10 mouse cellular contexts compared by ENCODE assay signal in the genomic region with DNA sequence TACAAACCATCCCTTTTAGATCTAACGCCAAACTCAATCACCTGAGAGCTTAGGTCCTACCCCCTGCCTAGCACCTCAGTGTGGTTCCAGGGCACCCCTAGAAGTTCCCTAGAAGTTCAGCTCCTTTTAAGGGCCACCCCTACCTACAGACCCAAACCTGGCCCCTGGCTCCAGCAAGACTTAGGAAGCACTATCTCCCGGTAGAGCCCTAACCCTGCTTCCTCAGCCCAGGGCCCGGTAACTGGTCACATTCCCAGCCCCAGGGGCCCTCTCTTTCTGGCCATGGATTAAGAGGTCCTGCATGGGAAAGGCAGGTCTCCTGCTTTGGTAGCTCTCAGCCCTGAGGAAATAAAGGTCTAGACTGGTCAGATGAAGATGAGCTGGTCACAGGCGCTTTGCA. TPM values are rescaled to one million over a fixed set of nuclear protein-coding genes. Genes with fewer than 3 reads are reported as not detected.
A peak's percentile ranks its signal among the peaks of the same experiment; 100 is the strongest.
DNase-seq lines count a peak whose midpoint lies in the region; ATAC-seq and TF ChIP-seq lines count a peak whose summit lies in the region.
"Had no signal": no experiment of that assay in that cellular context is flagged by ENCODE, and none has a peak within 500 bp of the region (broad histone marks: within the 10 kb centered on the region; RNA-seq: fewer than 3 reads in every experiment).

No protein-coding gene starts in this region.

- no peaks in the 10 kb centered on the region for H3K9me3 ChIP-seq in heart, embryonic 13.5 days
- H3K9me3 ChIP-seq in embryonic facial prominence, embryonic 12.5 days, result no peaks in the 10 kb centered on the region
- no peaks in the 10 kb centered on the region for H3K9me3 ChIP-seq in hindbrain, postnatal 0 days (ENCODE audit: low read length)
- no peaks in the 10 kb centered on the region for H3K9me3 ChIP-seq in midbrain, embryonic 14.5 days (ENCODE audit: control insufficient read depth, low read length)

- DNase-seq in heart, adult 9 months (ENCODE audit: low spot score in 2 of 2), result no peak
- no peak for DNase-seq in hindbrain, postnatal 0 days (ENCODE audit: low spot score)
- no peak for DNase-seq in midbrain, embryonic 14.5 days
- DNase-seq in left cerebral cortex, adult 8-10 months (ENCODE audit: low spot score in 2 of 2), result no peak
- DNase-seq in lung, postnatal 10 days, result no peak

- 24% methylated on average over 4 of the region's 4 CpGs for WGBS in heart, embryonic 13.5 days
- 10% methylated on average over 4 of the region's 4 CpGs for WGBS in embryonic facial prominence, embryonic 12.5 days
- 12% methylated on average over 4 of the region's 4 CpGs for WGBS in hindbrain, postnatal 0 days
- WGBS in midbrain, embryonic 14.5 days, result 3% methylated on average over 4 of the region's 4 CpGs

- TF ChIP-seq CTCF in hindbrain, postnatal 0 days (IDR thresholded peaks at IDR 0.05; ENCODE audit: low read depth), result no peak

- no peaks in the 10 kb centered on the region; the same call in 1 of the 2 replicates for H3K27me3 ChIP-seq in heart, embryonic 13.5 days (replicated peaks)
- H3K27me3 ChIP-seq in embryonic facial prominence, embryonic 12.5 days, result no peaks in the 10 kb centered on the region
- no peaks in the 10 kb centered on the region for H3K27me3 ChIP-seq in hindbrain, postnatal 0 days (ENCODE audit: insufficient read depth, low read length)
- no peaks in the 10 kb centered on the region for H3K27me3 ChIP-seq in midbrain, embryonic 14.5 days (ENCODE audit: control insufficient read depth, insufficient read depth, low read length)

- peak overlapping the region; percentile 64 for H3K4me2 ChIP-seq in heart, embryonic 13.5 days
- peak overlapping the region; percentile 57 for H3K4me2 ChIP-seq in embryonic facial prominence, embryonic 12.5 days (replicated peaks)
- peak overlapping the region; percentile 50 for H3K4me2 ChIP-seq in hindbrain, postnatal 0 days (ENCODE audit: low read depth, low read length)
- H3K4me2 ChIP-seq in midbrain, embryonic 14.5 days (ENCODE audit: low read length), result peak overlapping the region; percentile 86

- peak overlapping the region; percentile 72 for H3K9ac ChIP-seq in heart, embryonic 13.5 days
- H3K9ac ChIP-seq in embryonic facial prominence, embryonic 12.5 days, result peak overlapping the region; percentile 55
- H3K9ac ChIP-seq in hindbrain, postnatal 0 days (replicated peaks; ENCODE audit: low read length), result no peak overlapping the region; the same call in 1 of the 2 replicates
- peak overlapping the region; percentile 47 for H3K9ac ChIP-seq in midbrain, embryonic 14.5 days (replicated peaks; ENCODE audit: low read length)

- peaks cover 66% of the 10 kb centered on the region for H3K4me1 ChIP-seq in heart, embryonic 13.5 days
- peaks cover 47% of the 10 kb centered on the region for H3K4me1 ChIP-seq in embryonic facial prominence, embryonic 12.5 days
- H3K4me1 ChIP-seq in hindbrain, postnatal 0 days (ENCODE audit: insufficient read depth, low read length), result peaks cover 29% of the 10 kb centered on the region
- peaks cover 56% of the 10 kb centered on the region for H3K4me1 ChIP-seq in midbrain, embryonic 14.5 days (ENCODE audit: control insufficient read depth, insufficient read depth, low read length)

- H3K4me3 ChIP-seq in heart, embryonic 13.5 days, result peak overlapping the region; percentile 19
- H3K4me3 ChIP-seq in embryonic facial prominence, embryonic 12.5 days, result peak overlapping the region; percentile 27
- peak overlapping the region; percentile 0; the same call in 1 of the 2 replicates for H3K4me3 ChIP-seq in hindbrain, postnatal 0 days (ENCODE audit: low read length)
- peak overlapping the region; percentile 31 for H3K4me3 ChIP-seq in midbrain, embryonic 14.5 days (replicated peaks; ENCODE audit: low read depth, low read length)

- ATAC-seq in heart, embryonic 13.5 days (ENCODE audit: extremely low read depth, insufficient number of reproducible peaks, low FRiP score, low TSS enrichment), result no peak
- no peak for ATAC-seq in embryonic facial prominence, embryonic 12.5 days (ENCODE audit: insufficient number of reproducible peaks, insufficient read depth, low FRiP score, low TSS enrichment)
- ATAC-seq in hindbrain, postnatal 0 days, result no peak
- no peak for ATAC-seq in midbrain, embryonic 14.5 days (ENCODE audit: low FRiP score, low TSS enrichment)
- no peak for ATAC-seq in megakaryocyte-erythroid progenitor cell, adult 5-6 weeks (replicated peaks; ENCODE audit: low FRiP score, low TSS enrichment, poor library complexity, severe bottlenecking)

- H3K27ac ChIP-seq in heart, embryonic 13.5 days (replicated peaks), result peak overlapping the region; percentile 41
- peak overlapping the region; percentile 91 for H3K27ac ChIP-seq in embryonic facial prominence, embryonic 12.5 days
- 0 out of 2 replicates have a peak overlapping the region, but pooled peaks have one; percentile 4 for H3K27ac ChIP-seq in hindbrain, postnatal 0 days
- H3K27ac ChIP-seq in midbrain, embryonic 14.5 days (replicated peaks; ENCODE audit: low read depth, low read length), result peak overlapping the region; percentile 81
- H3K27ac ChIP-seq: macrophage had no signal

- peaks cover 5% of the 10 kb centered on the region for H3K36me3 ChIP-seq in heart, embryonic 13.5 days
- H3K36me3 ChIP-seq in embryonic facial prominence, embryonic 12.5 days, result peaks cover 32% of the 10 kb centered on the region
- H3K36me3 ChIP-seq in hindbrain, postnatal 0 days (ENCODE audit: insufficient read depth, low read length), result no peaks in the 10 kb centered on the region
- peaks cover 14% of the 10 kb centered on the region; the same call in 1 of the 2 replicates for H3K36me3 ChIP-seq in midbrain, embryonic 14.5 days (ENCODE audit: control insufficient read depth, insufficient read depth, low read length)

RNA-seq across cellular contexts. Expression of gene Nanos3, which starts 5.1 kb away (rescaled TPM):
- polyA plus RNA-seq in heart, embryonic 13.5 days (2015; fragmentation: Nextera tagmentation; extraction: Ambion mirVana), result 1.9 and 2.8 TPM in 2 replicates
- polyA plus RNA-seq in embryonic facial prominence, embryonic 12.5 days (2016; fragmentation: Nextera tagmentation; extraction: Ambion mirVana), result 5.4 and 7.2 TPM in 2 replicates
- total RNA-seq in hindbrain, postnatal 0 days (2014; rRNA removed), result 2.3 and 3.2 TPM in 2 replicates
- polyA plus RNA-seq in hindbrain, postnatal 0 days (2015; fragmentation: Nextera tagmentation; extraction: Ambion mirVana), result 11.5 and 15.5 TPM in 2 replicates
- 9.4 and 11.7 TPM in 2 replicates for polyA plus RNA-seq in midbrain, embryonic 14.5 days (2014; fragmentation: Nextera tagmentation; extraction: Ambion mirVana)
- total RNA-seq in megakaryocyte-erythroid progenitor cell, adult 5-6 weeks (2014; fragmentation: Nextera tagmentation), result 2.9 and 5.0 TPM in 2 replicates
- total RNA-seq in megakaryocyte-erythroid progenitor cell, adult 5-6 weeks (2017), result not detected in 2 replicates
- total RNA-seq in left cerebral cortex, adult 8-10 months (2022), result 1 to 10 TPM; 2.8 to 3.8 (median 3.2) TPM
- polyA plus RNA-seq: macrophage had no signal

RNA-seq across cellular contexts. Expression of gene 4930432K21Rik, which starts 32.1 kb away (rescaled TPM):
- polyA plus RNA-seq in heart, embryonic 13.5 days (2015; fragmentation: Nextera tagmentation; extraction: Ambion mirVana), result 0.82 and 0.88 TPM in 2 replicates
- 2.0 and 2.4 TPM in 2 replicates for polyA plus RNA-seq in embryonic facial prominence, embryonic 12.5 days (2016; fragmentation: Nextera tagmentation; extraction: Ambion mirVana)
- total RNA-seq in hindbrain, postnatal 0 days (2014; rRNA removed), result 3.3 and 5.9 TPM in 2 replicates
- 2.7 and 3.0 TPM in 2 replicates for polyA plus RNA-seq in hindbrain, postnatal 0 days (2015; fragmentation: Nextera tagmentation; extraction: Ambion mirVana)
- 1.8 and 1.9 TPM in 2 replicates for polyA plus RNA-seq in midbrain, embryonic 14.5 days (2014; fragmentation: Nextera tagmentation; extraction: Ambion mirVana)
- total RNA-seq in megakaryocyte-erythroid progenitor cell, adult 5-6 weeks (2014; fragmentation: Nextera tagmentation), result 0.49 and 0.50 TPM in 2 replicates
- total RNA-seq in megakaryocyte-erythroid progenitor cell, adult 5-6 weeks (2017), result 1.1 and 1.7 TPM in 2 replicates
- total RNA-seq in left cerebral cortex, adult 8-10 months (2022), result 1 to 10 TPM; 2.8 to 3.2 (median 3.1) TPM

RNA-seq across cellular contexts. Expression of gene Cc2d1a, which starts 32.2 kb away (rescaled TPM):
- 14.5 and 15.3 TPM in 2 replicates for polyA plus RNA-seq in heart, embryonic 13.5 days (2015; fragmentation: Nextera tagmentation; extraction: Ambion mirVana)
- polyA plus RNA-seq in embryonic facial prominence, embryonic 12.5 days (2016; fragmentation: Nextera tagmentation; extraction: Ambion mirVana), result 27.5 and 29.2 TPM in 2 replicates
- total RNA-seq in hindbrain, postnatal 0 days (2014; rRNA removed), result 66.2 and 75.1 TPM in 2 replicates
- polyA plus RNA-seq in hindbrain, postnatal 0 days (2015; fragmentation: Nextera tagmentation; extraction: Ambion mirVana), result 47.1 and 49.6 TPM in 2 replicates
- polyA plus RNA-seq in midbrain, embryonic 14.5 days (2014; fragmentation: Nextera tagmentation; extraction: Ambion mirVana), result 28.9 and 33.1 TPM in 2 replicates
- total RNA-seq in megakaryocyte-erythroid progenitor cell, adult 5-6 weeks (2014; fragmentation: Nextera tagmentation), result 8.6 and 10.7 TPM in 2 replicates
- 3.2 and 6.9 TPM in 2 replicates for total RNA-seq in megakaryocyte-erythroid progenitor cell, adult 5-6 weeks (2017)
- 10 to 100 TPM; 44.3 to 52.9 (median 47.4) TPM for total RNA-seq in left cerebral cortex, adult 8-10 months (2022)

RNA-seq across cellular contexts. Expression of gene Podnl1, which starts 54.2 kb away (rescaled TPM):
- 0.06 and 0.12 TPM in 2 replicates for polyA plus RNA-seq in heart, embryonic 13.5 days (2015; fragmentation: Nextera tagmentation; extraction: Ambion mirVana)
- 0.31 and 0.43 TPM in 2 replicates for polyA plus RNA-seq in embryonic facial prominence, embryonic 12.5 days (2016; fragmentation: Nextera tagmentation; extraction: Ambion mirVana)
- 0.72 TPM in 1 of 2 replicates, not detected in the other for total RNA-seq in hindbrain, postnatal 0 days (2014; rRNA removed)
- 0.41 and 0.68 TPM in 2 replicates for polyA plus RNA-seq in hindbrain, postnatal 0 days (2015; fragmentation: Nextera tagmentation; extraction: Ambion mirVana)
- 0.63 and 0.68 TPM in 2 replicates for polyA plus RNA-seq in midbrain, embryonic 14.5 days (2014; fragmentation: Nextera tagmentation; extraction: Ambion mirVana)
- 0.79 TPM in 1 of 2 replicates, not detected in the other for total RNA-seq in megakaryocyte-erythroid progenitor cell, adult 5-6 weeks (2014; fragmentation: Nextera tagmentation)
- 0.14 TPM in 1 of 2 replicates, not detected in the other for total RNA-seq in megakaryocyte-erythroid progenitor cell, adult 5-6 weeks (2017)
- total RNA-seq in left cerebral cortex, adult 8-10 months (2022), result not detected
- total RNA-seq: layer of hippocampus, adult 18-20 months had no signal
- polyA plus RNA-seq: macrophage had no signal

RNA-seq across cellular contexts. Expression of gene Zswim4, which starts 56.9 kb away (rescaled TPM):
- 9.1 and 9.3 TPM in 2 replicates for polyA plus RNA-seq in heart, embryonic 13.5 days (2015; fragmentation: Nextera tagmentation; extraction: Ambion mirVana)
- 32.4 and 32.9 TPM in 2 replicates for polyA plus RNA-seq in embryonic facial prominence, embryonic 12.5 days (2016; fragmentation: Nextera tagmentation; extraction: Ambion mirVana)
- total RNA-seq in hindbrain, postnatal 0 days (2014; rRNA removed), result 44.1 and 50.6 TPM in 2 replicates
- 11.0 and 11.3 TPM in 2 replicates for polyA plus RNA-seq in hindbrain, postnatal 0 days (2015; fragmentation: Nextera tagmentation; extraction: Ambion mirVana)
- polyA plus RNA-seq in midbrain, embryonic 14.5 days (2014; fragmentation: Nextera tagmentation; extraction: Ambion mirVana), result 28.7 and 35.6 TPM in 2 replicates
- 2.8 and 4.8 TPM in 2 replicates for total RNA-seq in megakaryocyte-erythroid progenitor cell, adult 5-6 weeks (2014; fragmentation: Nextera tagmentation)
- total RNA-seq in megakaryocyte-erythroid progenitor cell, adult 5-6 weeks (2017), result 3.3 and 3.7 TPM in 2 replicates
- total RNA-seq in left cerebral cortex, adult 8-10 months (2022), result 10 to 100 TPM; 12.9 to 13.8 (median 13.3) TPM

Comparison
In these comparisons a context has a peak if more than half of its experiments do, and no peak if none do; other contexts are left out.
1. H3K27ac ChIP-seq: peak in every context shown above with its lines; median percentile 91 in embryonic facial prominence, embryonic 12.5 days; 81 in midbrain, embryonic 14.5 days; 41 in heart, embryonic 13.5 days; 4 in hindbrain, postnatal 0 days.